Mouse (Mus musculus) midbrain, embryonic 13.5 days (tissue): ENCODE measurements around the gene F7. TPM values are rescaled to one million over a fixed set of nuclear protein-coding genes. Genes with fewer than 3 reads are reported as not detected.

Experiments used
- ATAC-seq: fragments of 200-750 bp; cut with Nextera tagmentation; 2 replicates; pipeline ENCODE4 v1.8.0; 2017; ENCODE audit warnings: mild to moderate bottlenecking, moderate TSS enrichment, moderate library complexity
- H3K27ac ChIP-seq: fragments of 300-500 bp; sonication (generic); 2 replicates; pipeline ENCODE4 v1.5.1; 2015; ENCODE audit warnings: inconsistent platforms, mild to moderate bottlenecking, moderate library complexity
- H3K27me3 ChIP-seq: fragments of 300-500 bp; sonication (generic); 2 replicates; pipeline ENCODE4 v1.6.1; 2015; ENCODE audit warnings: mild to moderate bottlenecking, inconsistent platforms
- H3K36me3 ChIP-seq: fragments of 300-500 bp; sonication (generic); 2 replicates; pipeline ENCODE4 v1.6.1; 2015; ENCODE audit warnings: mild to moderate bottlenecking, inconsistent platforms
- H3K4me1 ChIP-seq: fragments of 300-500 bp; sonication (generic); replicated peaks from 2 replicates; pipeline ENCODE4 v1.6.1; 2015; ENCODE audit warnings: inconsistent platforms
- H3K4me2 ChIP-seq: fragments of 300-500 bp; sonication (generic); replicated peaks from 2 replicates; pipeline ENCODE4 v1.6.1; 2015; ENCODE audit warnings: moderate library complexity, mild to moderate bottlenecking, inconsistent platforms
- H3K4me3 ChIP-seq: fragments of 300-500 bp; sonication (generic); replicated peaks from 2 replicates; pipeline ENCODE4 v1.5.1; 2015; ENCODE audit warnings: mild to moderate bottlenecking, inconsistent platforms
- H3K9ac ChIP-seq: fragments of 300-500 bp; sonication (generic); replicated peaks from 2 replicates; pipeline ENCODE4 v1.6.1; 2015; ENCODE audit warnings: mild to moderate bottlenecking, inconsistent platforms
- H3K9me3 ChIP-seq: fragments of 300-500 bp; sonication (generic); 2 replicates; pipeline ENCODE4 v1.6.1; 2016; ENCODE audit warnings: mild to moderate bottlenecking, inconsistent platforms
- WGBS: fragments of 180-500 bp; shearing (Covaris S2); methylation state at CpG from one replicate; pipeline ENCODE4 v1.1.7; 2015; 5-methylcytosine and 5-hydroxymethylcytosine counted together
- polyA plus RNA-seq: library from polyadenylated mRNA; unstranded; fragments of >200 nt; fragmentation: Nextera tagmentation; extraction: Ambion mirVana; gene quantifications from 2 replicates; pipeline ENCODE4 v1.2.1, GENCODE M21; 2015

The F7 gene
- polyA plus RNA-seq, 1 experiment from 2014 or later: not detected

- no peak for ATAC-seq
- Histone ChIP-seq H3K4me2 (no peak overlapping the region), H3K9me3 (no peaks in the 10 kb centered on the region), H3K9ac (no peak overlapping the region), H3K27ac (no peak overlapping the region), H3K4me1 (no peaks in the 10 kb centered on the region), H3K36me3 (peaks cover 89% of the 10 kb centered on the region), H3K27me3 (no peaks in the 10 kb centered on the region), H3K4me3 (no peak overlapping the region)
- WGBS: 88% methylated on average over 10 of the region's 10 CpGs
These were observed 34.4 kb upstream of the F7 start for GRCm38 (mm10) chr8:12991411-12991810.

GRCm38 (mm10) chr8:12994468-12994867 is 31.4 kb upstream of the F7 start:
- no peak overlapping the region for H3K9ac ChIP-seq
- ATAC-seq: no peak
- no peaks in the 10 kb centered on the region for H3K4me1 ChIP-seq
- H3K36me3 ChIP-seq: peaks cover 91% of the 10 kb centered on the region
- H3K9me3 ChIP-seq: no peaks in the 10 kb centered on the region
- WGBS: 85% methylated on average over 5 of the region's 5 CpGs
- no peak overlapping the region for H3K4me3 ChIP-seq
- no peak overlapping the region for H3K27ac ChIP-seq
- no peak overlapping the region for H3K4me2 ChIP-seq
- no peaks in the 10 kb centered on the region for H3K27me3 ChIP-seq

GRCm38 (mm10) chr8:12995481-12995880 is 30.4 kb upstream of the F7 start:
- no peak overlapping the region for H3K4me2 ChIP-seq
- H3K27me3 ChIP-seq: no peaks in the 10 kb centered on the region
- ATAC-seq: no peak
- peaks cover 92% of the 10 kb centered on the region for H3K36me3 ChIP-seq
- H3K9me3 ChIP-seq: no peaks in the 10 kb centered on the region
- no peaks in the 10 kb centered on the region for H3K4me1 ChIP-seq
- WGBS: 71% methylated on average over 5 of the region's 5 CpGs
- no peak overlapping the region for H3K9ac ChIP-seq
- H3K4me3 ChIP-seq: no peak overlapping the region
- no peak overlapping the region for H3K27ac ChIP-seq

GRCm38 (mm10) chr8:12996831-12997275 is 29.0 kb upstream of the F7 start:
- Histone ChIP-seq H3K27me3 (no peaks in the 10 kb centered on the region), H3K4me3 (no peak overlapping the region), H3K27ac (no peak overlapping the region), H3K4me2 (no peak overlapping the region), H3K9ac (no peak overlapping the region), H3K36me3 (peaks cover 93% of the 10 kb centered on the region), H3K4me1 (no peaks in the 10 kb centered on the region), H3K9me3 (no peaks in the 10 kb centered on the region)
- 86% methylated on average over 8 of the region's 8 CpGs for WGBS
- no peak for ATAC-seq

GRCm38 (mm10) chr8:12998331-12998730 is 27.5 kb upstream of the F7 start:
- no peaks in the 10 kb centered on the region for H3K27me3 ChIP-seq
- no peak for ATAC-seq
- H3K36me3 ChIP-seq: peaks cover 99% of the 10 kb centered on the region
- no peaks in the 10 kb centered on the region for H3K9me3 ChIP-seq
- 90% methylated on average over 8 of the region's 8 CpGs for WGBS
- no peak overlapping the region for H3K4me2 ChIP-seq
- no peak overlapping the region for H3K27ac ChIP-seq
- H3K4me3 ChIP-seq: no peak overlapping the region
- no peak overlapping the region for H3K9ac ChIP-seq
- H3K4me1 ChIP-seq: no peaks in the 10 kb centered on the region

GRCm38 (mm10) chr8:12999793-13000192 is 26.0 kb upstream of the F7 start:
- Histone ChIP-seq H3K27ac (no peak overlapping the region), H3K4me1 (no peaks in the 10 kb centered on the region), H3K4me3 (no peak overlapping the region), H3K4me2 (no peak overlapping the region), H3K36me3 (peaks cover 99% of the 10 kb centered on the region), H3K9ac (no peak overlapping the region), H3K9me3 (no peaks in the 10 kb centered on the region), H3K27me3 (no peaks in the 10 kb centered on the region)
- no peak for ATAC-seq
- 91% methylated on average over 9 of the region's 9 CpGs for WGBS

GRCm38 (mm10) chr8:13007458-13007857 is 18.4 kb upstream of the F7 start:
- ATAC-seq: no peak
- no peaks in the 10 kb centered on the region for H3K9me3 ChIP-seq
- no peak overlapping the region for H3K9ac ChIP-seq
- H3K4me1 ChIP-seq: no peaks in the 10 kb centered on the region
- WGBS: 91% methylated on average over 4 of the region's 4 CpGs
- H3K27me3 ChIP-seq: no peaks in the 10 kb centered on the region
- H3K4me2 ChIP-seq: no peak overlapping the region
- H3K27ac ChIP-seq: no peak overlapping the region
- H3K36me3 ChIP-seq: peaks cover 100% of the 10 kb centered on the region
- no peak overlapping the region for H3K4me3 ChIP-seq

GRCm38 (mm10) chr8:13010313-13010712 is 15.5 kb upstream of the F7 start:
- no peak overlapping the region for H3K4me3 ChIP-seq
- H3K9ac ChIP-seq: no peak overlapping the region
- ATAC-seq: no peak
- H3K27ac ChIP-seq: no peak overlapping the region
- H3K4me2 ChIP-seq: no peak overlapping the region
- no peaks in the 10 kb centered on the region for H3K9me3 ChIP-seq
- H3K36me3 ChIP-seq: peaks cover 100% of the 10 kb centered on the region
- H3K4me1 ChIP-seq: no peaks in the 10 kb centered on the region
- WGBS: 74% methylated on average over 4 of the region's 4 CpGs
- no peaks in the 10 kb centered on the region for H3K27me3 ChIP-seq

GRCm38 (mm10) chr8:13019560-13019959 is 6.3 kb upstream of the F7 start:
- H3K27ac ChIP-seq: no peak overlapping the region
- 70% methylated on average over 4 of the region's 4 CpGs for WGBS
- no peak for ATAC-seq
- no peak overlapping the region for H3K4me3 ChIP-seq
- no peak overlapping the region for H3K9ac ChIP-seq
- peaks cover 68% of the 10 kb centered on the region for H3K36me3 ChIP-seq
- no peaks in the 10 kb centered on the region for H3K27me3 ChIP-seq
- no peak overlapping the region for H3K4me2 ChIP-seq
- no peaks in the 10 kb centered on the region for H3K4me1 ChIP-seq
- no peaks in the 10 kb centered on the region for H3K9me3 ChIP-seq

GRCm38 (mm10) chr8:13021830-13022229 is 4.0 kb upstream of the F7 start:
- Histone ChIP-seq H3K9me3 (no peaks in the 10 kb centered on the region), H3K4me2 (no peak overlapping the region), H3K4me3 (no peak overlapping the region), H3K9ac (no peak overlapping the region), H3K36me3 (peaks cover 50% of the 10 kb centered on the region), H3K4me1 (no peaks in the 10 kb centered on the region), H3K27me3 (no peaks in the 10 kb centered on the region), H3K27ac (no peak overlapping the region)
- ATAC-seq: no peak
- 95% methylated on average over 8 of the region's 8 CpGs for WGBS

- H3K27ac ChIP-seq: no peak overlapping the region
- no peak overlapping the region for H3K4me3 ChIP-seq
- 0 out of 2 replicates have a peak, but pooled peaks cover 4% of the 10 kb centered on the region for H3K36me3 ChIP-seq
- no peak overlapping the region for H3K9ac ChIP-seq
- H3K9me3 ChIP-seq: no peaks in the 10 kb centered on the region
- 90% methylated on average over 5 of the region's 5 CpGs for WGBS
- no peak for ATAC-seq
- H3K4me1 ChIP-seq: no peaks in the 10 kb centered on the region
- H3K4me2 ChIP-seq: no peak overlapping the region
- no peaks in the 10 kb centered on the region for H3K27me3 ChIP-seq
These were observed 1.8 kb downstream of the F7 start for GRCm38 (mm10) chr8:13027615-13028014.

GRCm38 (mm10) chr8:13028482-13028881 is 2.6 kb downstream of the F7 start:
- Histone ChIP-seq H3K9ac (no peak overlapping the region), H3K9me3 (no peaks in the 10 kb centered on the region), H3K27me3 (no peaks in the 10 kb centered on the region), H3K36me3 (0 out of 2 replicates have a peak, but pooled peaks cover 4% of the 10 kb centered on the region), H3K4me2 (no peak overlapping the region), H3K4me1 (no peaks in the 10 kb centered on the region), H3K27ac (no peak overlapping the region), H3K4me3 (no peak overlapping the region)
- 81% methylated on average over 5 of the region's 5 CpGs for WGBS
- ATAC-seq: no peak

- H3K27ac ChIP-seq: no peak overlapping the region
- no peak overlapping the region for H3K4me2 ChIP-seq
- no peak overlapping the region for H3K9ac ChIP-seq
- ATAC-seq: no peak
- H3K27me3 ChIP-seq: no peaks in the 10 kb centered on the region
- H3K36me3 ChIP-seq: no peaks in the 10 kb centered on the region
- no peak overlapping the region for H3K4me3 ChIP-seq
- no peaks in the 10 kb centered on the region for H3K4me1 ChIP-seq
- H3K9me3 ChIP-seq: no peaks in the 10 kb centered on the region
- WGBS: 92% methylated on average over 10 of the region's 10 CpGs
These were observed 10.5 kb downstream of the F7 start for GRCm38 (mm10) chr8:13036346-13036812.
